Mouse (Mus musculus) stomach, postnatal 0 days (tissue): ENCODE results near the gene Eif2s2.

Source experiments
- CTCF ChIP-seq: IDR thresholded peaks from 2 replicates; pipeline ENCODE4 v1.5.1; 2016; ENCODE audit warnings: antibody characterized with exemption, low read depth, mild to moderate bottlenecking, moderate library complexity
- EP300 ChIP-seq: optimal IDR thresholded peaks from 2 replicates; pipeline ENCODE3; 2016; ENCODE audit warnings: antibody characterized with exemption

- TF ChIP-seq CTCF (no peak), EP300 (no peak)
Measured at GRCm38 (mm10) chr2:154826054-154826538, 66.6 kb downstream of the Eif2s2 start.
